Mouse (Mus musculus): ENCODE results near the gene Mblac2. TPM values are rescaled to one million over a fixed set of nuclear protein-coding genes. Genes with fewer than 3 reads are reported as not detected.
A peak's percentile ranks its signal among the peaks of the same experiment; 100 is the strongest.

The Mblac2 gene
- polyA plus RNA-seq (2012; rRNA removed) (1.1 and 1.2 TPM in 2 replicates), polyA plus RNA-seq (2014; fragmentation: Nextera tagmentation; extraction: Ambion mirVana) (2.7 and 3.2 TPM in 2 replicates)

- under 1% methylated on average over 61 of the region's 61 CpGs for WGBS (ENCODE audit: insufficient replicate concordance)
- Histone ChIP-seq H3K9ac (replicated peaks) (peak within 1 kb of the TSS; percentile 61), H3K4me3 (ENCODE audit: insufficient read depth in 1 of 2, low read depth in 2 of 2, low read length in 2 of 2) (peak within 1 kb of the TSS; percentile 66 to 90), H3K27me3 (ENCODE audit: control insufficient read depth, insufficient read depth, low read length) (no peaks in the 10 kb centered on the region), H3K27ac (peak within 1 kb of the TSS; percentile 53), H3K4me2 (ENCODE audit: low read depth) (peak within 1 kb of the TSS; percentile 86), H3K36me3 (replicated peaks; ENCODE audit: control insufficient read depth, insufficient read depth, low read depth) (no peaks in the 10 kb centered on the region), H3K9me3 (ENCODE audit: control insufficient read depth, low read length) (no peaks in the 10 kb centered on the region), H3K4me1 (replicated peaks; ENCODE audit: control insufficient read depth in 2 of 2, insufficient read depth in 2 of 2, low read length in 1 of 2) (peaks cover 17 to 22% of the 10 kb centered on the region in 2 experiments)
- DNase-seq (ENCODE audit: low read depth in 3 of 3, low spot score in 3 of 3) (peak; percentile 79 to 84 (median 80)), ATAC-seq (ENCODE audit: insufficient read depth) (peak; percentile 93)
- TF ChIP-seq EP300 (IDR thresholded peaks at IDR 0.05; ENCODE audit: low read depth) (no peak), CTCF (IDR thresholded peaks at IDR 0.05; ENCODE audit: low read depth) (peak; percentile 47)
Measured at GRCm38 (mm10) chr13:81710775-81711545, at the start of gene Mblac2, which contains the start of gene Polr3g. Mblac2 (plus strand) TSS chr13:81711341. Polr3g (minus strand) TSS chr13:81711013.

- H3K4me3 ChIP-seq (ENCODE audit: insufficient read depth in 1 of 2, low read depth in 2 of 2, low read length in 2 of 2) = no peak overlapping the region
- H3K27me3 ChIP-seq (ENCODE audit: control insufficient read depth, insufficient read depth, low read length) = no peaks in the 10 kb centered on the region
- H3K36me3 ChIP-seq (replicated peaks; ENCODE audit: control insufficient read depth, insufficient read depth, low read depth) = peaks cover 31% of the 10 kb centered on the region
- DNase-seq (ENCODE audit: low read depth in 3 of 3, low spot score in 3 of 3) = peak in 1 of 3 experiments; percentile 28
- peak overlapping the region; percentile 10; the same call in 1 of the 2 replicates for H3K9ac ChIP-seq (replicated peaks)
- WGBS (ENCODE audit: insufficient replicate concordance) = 63% methylated on average over 12 of the region's 12 CpGs
- H3K4me2 ChIP-seq (ENCODE audit: low read depth) = peak overlapping the region; percentile 45
- H3K9me3 ChIP-seq (ENCODE audit: control insufficient read depth, low read length) = no peaks in the 10 kb centered on the region
- peak overlapping the region; percentile 43 for H3K27ac ChIP-seq
- peak; percentile 92 for ATAC-seq (ENCODE audit: insufficient read depth)
- peaks cover 19 to 24% of the 10 kb centered on the region in 2 experiments for H3K4me1 ChIP-seq (replicated peaks; ENCODE audit: control insufficient read depth in 2 of 2, insufficient read depth in 2 of 2, low read length in 1 of 2)
- no peak for TF ChIP-seq CTCF (IDR thresholded peaks at IDR 0.05; ENCODE audit: low read depth)
- no peak for TF ChIP-seq EP300 (IDR thresholded peaks at IDR 0.05; ENCODE audit: low read depth)
Measured at GRCm38 (mm10) chr13:81663566-81664330, 47.4 kb upstream of the Mblac2 start.

DNA sequence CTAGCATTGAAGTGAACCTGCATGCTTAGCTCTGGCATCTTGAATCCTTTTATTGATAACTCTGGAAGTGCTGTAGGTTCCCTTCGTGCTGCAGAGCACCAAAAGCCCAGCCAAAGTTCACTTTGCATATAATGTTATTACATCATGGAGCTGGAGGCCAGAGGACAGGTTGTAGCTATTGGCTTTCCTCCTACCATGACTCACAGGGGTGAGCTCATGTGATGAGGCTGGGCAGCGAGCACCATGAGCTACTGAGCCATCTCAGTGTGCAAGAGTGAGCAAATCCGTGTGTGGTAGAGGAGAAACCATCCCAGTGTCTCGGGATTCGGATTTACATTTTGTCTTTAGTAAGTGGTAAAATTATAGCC, 46.8 kb upstream of the Mblac2 start:
- H3K36me3 ChIP-seq (replicated peaks; ENCODE audit: control insufficient read depth, insufficient read depth, low read depth) = peaks cover 37% of the 10 kb centered on the region
- H3K9me3 ChIP-seq (ENCODE audit: control insufficient read depth, low read length) = no peaks in the 10 kb centered on the region
- no peak overlapping the region for H3K27ac ChIP-seq
- no peak overlapping the region for H3K4me3 ChIP-seq (ENCODE audit: insufficient read depth in 1 of 2, low read depth in 2 of 2, low read length in 2 of 2)
- no peaks in the 10 kb centered on the region for H3K27me3 ChIP-seq (ENCODE audit: control insufficient read depth, insufficient read depth, low read length)
- ATAC-seq (ENCODE audit: insufficient read depth) (no peak), DNase-seq (ENCODE audit: low read depth in 3 of 3, low spot score in 3 of 3) (no peak)
- H3K4me2 ChIP-seq (ENCODE audit: low read depth) = no peak overlapping the region
- TF ChIP-seq CTCF (IDR thresholded peaks at IDR 0.05; ENCODE audit: low read depth) = no peak
- TF ChIP-seq EP300 (IDR thresholded peaks at IDR 0.05; ENCODE audit: low read depth) = no peak
- peaks cover 17 to 21% of the 10 kb centered on the region in 2 experiments for H3K4me1 ChIP-seq (replicated peaks; ENCODE audit: control insufficient read depth in 2 of 2, insufficient read depth in 2 of 2, low read length in 1 of 2)
- 82% methylated on average over 5 of the region's 5 CpGs for WGBS (ENCODE audit: insufficient replicate concordance)
- no peak overlapping the region for H3K9ac ChIP-seq (replicated peaks)

- Histone ChIP-seq H3K9ac (replicated peaks) (no peak overlapping the region), H3K9me3 (ENCODE audit: control insufficient read depth, low read length) (no peaks in the 10 kb centered on the region), H3K36me3 (replicated peaks; ENCODE audit: control insufficient read depth, insufficient read depth, low read depth) (peaks cover 48% of the 10 kb centered on the region), H3K4me1 (replicated peaks; ENCODE audit: control insufficient read depth in 2 of 2, insufficient read depth in 2 of 2, low read length in 1 of 2) (peaks cover 10 to 13% of the 10 kb centered on the region in 2 experiments), H3K27me3 (ENCODE audit: control insufficient read depth, insufficient read depth, low read length) (no peaks in the 10 kb centered on the region), H3K27ac (no peak overlapping the region), H3K4me2 (ENCODE audit: low read depth) (no peak overlapping the region), H3K4me3 (ENCODE audit: insufficient read depth in 1 of 2, low read depth in 2 of 2, low read length in 2 of 2) (no peak overlapping the region)
- DNase-seq (ENCODE audit: low read depth in 3 of 3, low spot score in 3 of 3) = no peak
- 70% methylated on average over 5 of the region's 5 CpGs for WGBS (ENCODE audit: insufficient replicate concordance)
- ATAC-seq (ENCODE audit: insufficient read depth) = no peak
- TF ChIP-seq EP300 (IDR thresholded peaks at IDR 0.05; ENCODE audit: low read depth) (no peak), CTCF (IDR thresholded peaks at IDR 0.05; ENCODE audit: low read depth) (no peak)
Measured at GRCm38 (mm10) chr13:81667713-81668112, 43.4 kb upstream of the Mblac2 start.

- no peak for ATAC-seq (ENCODE audit: insufficient read depth)
- no peaks in the 10 kb centered on the region for H3K27me3 ChIP-seq (ENCODE audit: control insufficient read depth, insufficient read depth, low read length)
- 80% methylated on average over 8 of the region's 8 CpGs for WGBS (ENCODE audit: insufficient replicate concordance)
- no peak overlapping the region for H3K4me2 ChIP-seq (ENCODE audit: low read depth)
- H3K36me3 ChIP-seq (replicated peaks; ENCODE audit: control insufficient read depth, insufficient read depth, low read depth) = peaks cover 29% of the 10 kb centered on the region
- TF ChIP-seq CTCF (IDR thresholded peaks at IDR 0.05; ENCODE audit: low read depth) = no peak
- no peak for TF ChIP-seq EP300 (IDR thresholded peaks at IDR 0.05; ENCODE audit: low read depth)
- H3K4me3 ChIP-seq (ENCODE audit: insufficient read depth in 1 of 2, low read depth in 2 of 2, low read length in 2 of 2) = no peak overlapping the region
- no peaks in the 10 kb centered on the region for H3K4me1 ChIP-seq (replicated peaks; ENCODE audit: control insufficient read depth in 2 of 2, insufficient read depth in 2 of 2, low read length in 1 of 2)
- H3K9me3 ChIP-seq (ENCODE audit: control insufficient read depth, low read length) = no peaks in the 10 kb centered on the region
- H3K27ac ChIP-seq = no peak overlapping the region
- no peak for DNase-seq (ENCODE audit: low read depth in 3 of 3, low spot score in 3 of 3)
- no peak overlapping the region for H3K9ac ChIP-seq (replicated peaks)
Measured at GRCm38 (mm10) chr13:81675333-81675732, 35.8 kb upstream of the Mblac2 start.

Measured in liver, embryonic 14.5 days (tissue).